Mouse (Mus musculus) stomach, embryonic 16.5 days (tissue): Measurements from ENCODE around the gene Rxra. TPM values are rescaled to one million over a fixed set of nuclear protein-coding genes. Genes with fewer than 3 reads are reported as not detected.
A peak's percentile ranks its signal among the peaks of the same experiment; 100 is the strongest.

Experiments used
- ATAC-seq: fragments of 200-750 bp; cut with Nextera tagmentation; 2 replicates; pipeline ENCODE4 v1.8.0; 2017; ENCODE audit warnings: moderate number of reproducible peaks, moderate TSS enrichment; ENCODE audit not compliant: insufficient read depth, low FRiP score
- H3K27ac ChIP-seq: fragments of 300-500 bp; sonication (generic); 2 replicates; pipeline ENCODE4 v1.5.1; 2014; ENCODE audit warnings: low read length
- H3K27me3 ChIP-seq: fragments of 300-500 bp; sonication (generic); 2 replicates; pipeline ENCODE4 v1.6.1; 2014; ENCODE audit warnings: low read length, control low read depth, mixed read lengths; ENCODE audit not compliant: control insufficient read depth, insufficient read depth
- H3K36me3 ChIP-seq: fragments of 300-500 bp; sonication (generic); 2 replicates; pipeline ENCODE4 v1.6.1; 2014; ENCODE audit warnings: low read length; ENCODE audit not compliant: control insufficient read depth, insufficient read depth
- H3K4me1 ChIP-seq: fragments of 300-500 bp; sonication (generic); 2 replicates; pipeline ENCODE4 v1.6.1; 2014; ENCODE audit warnings: low read length, control low read depth, mixed read lengths; ENCODE audit not compliant: control insufficient read depth, insufficient read depth
- H3K4me2 ChIP-seq: fragments of 300-500 bp; sonication (generic); 2 replicates; pipeline ENCODE4 v1.6.1; 2014; ENCODE audit warnings: low read depth, low read length, mixed read lengths
- H3K4me3 ChIP-seq: fragments of 300-500 bp; sonication (generic); replicated peaks from 2 replicates; pipeline ENCODE4 v1.5.1; 2014; ENCODE audit warnings: mild to moderate bottlenecking, low read length
- H3K9ac ChIP-seq: fragments of 300-500 bp; sonication (generic); 2 replicates; pipeline ENCODE4 v1.6.1; 2014; ENCODE audit warnings: low read length
- H3K9me3 ChIP-seq: fragments of 300-500 bp; sonication (generic); replicated peaks from 2 replicates; pipeline ENCODE4 v1.6.1; 2016; ENCODE audit warnings: low read length, control low read depth; ENCODE audit not compliant: control insufficient read depth
- WGBS: fragments of 180-500 bp; shearing (Covaris S2); extraction: QIAGEN DNeasy Blood & Tissue Kit; methylation state at CpG from one replicate; pipeline ENCODE4 v1.1.7; 2014; 5-methylcytosine and 5-hydroxymethylcytosine counted together
- polyA plus RNA-seq: library from polyadenylated mRNA; unstranded; fragments of >200 nt; fragmentation: Nextera tagmentation; extraction: Ambion mirVana; gene quantifications from 2 replicates; pipeline ENCODE4 v1.2.1, GENCODE M21; 2015

Rxra gene
- 11.9 and 12.4 TPM in 2 replicates for polyA plus RNA-seq

GRCm38 (mm10) chr2:27676106-27676477 is at the start of gene Rxra:
TSS of gene Rxra (plus strand) at chr2:27676440.
- WGBS, result 3% methylated on average over 16 of the region's 16 CpGs
- Histone ChIP-seq H3K27ac (peak within 1 kb of the TSS; percentile 97), H3K27me3 (no peaks in the 10 kb centered on the region), H3K9ac (peak within 1 kb of the TSS; percentile 98), H3K4me2 (peak within 1 kb of the TSS; percentile 91), H3K9me3 (no peaks in the 10 kb centered on the region), H3K4me3 (peak within 1 kb of the TSS; percentile 88), H3K36me3 (no peaks in the 10 kb centered on the region), H3K4me1 (peaks cover 65% of the 10 kb centered on the region)
- ATAC-seq, result peak; percentile 35

- no peaks in the 10 kb centered on the region for H3K27me3 ChIP-seq
- 37% methylated on average over 1 of the region's 1 CpGs for WGBS
- H3K4me2 ChIP-seq, result no peak overlapping the region
- H3K36me3 ChIP-seq, result no peaks in the 10 kb centered on the region
- no peak overlapping the region for H3K4me3 ChIP-seq
- no peak overlapping the region for H3K27ac ChIP-seq
- H3K9me3 ChIP-seq, result no peaks in the 10 kb centered on the region
- H3K9ac ChIP-seq, result no peak overlapping the region
- H3K4me1 ChIP-seq, result no peaks in the 10 kb centered on the region
- peak; percentile 52; the same call in 1 of the 2 replicates for ATAC-seq
Measured at GRCm38 (mm10) chr2:27626604-27627003, 49.6 kb upstream of the Rxra start.

- Histone ChIP-seq H3K36me3 (no peaks in the 10 kb centered on the region), H3K27me3 (no peaks in the 10 kb centered on the region), H3K4me1 (no peaks in the 10 kb centered on the region), H3K9ac (no peak overlapping the region), H3K4me3 (no peak overlapping the region), H3K9me3 (no peaks in the 10 kb centered on the region), H3K27ac (no peak overlapping the region), H3K4me2 (no peak overlapping the region)
- 77% methylated on average over 3 of the region's 3 CpGs for WGBS
- ATAC-seq, result no peak
Measured at GRCm38 (mm10) chr2:27630601-27631285, 45.5 kb upstream of the Rxra start.

- H3K4me3 ChIP-seq, result no peak overlapping the region
- no peak overlapping the region for H3K27ac ChIP-seq
- no peaks in the 10 kb centered on the region for H3K27me3 ChIP-seq
- 78% methylated on average over 2 of the region's 2 CpGs for WGBS
- H3K36me3 ChIP-seq, result no peaks in the 10 kb centered on the region
- no peak overlapping the region for H3K9ac ChIP-seq
- no peaks in the 10 kb centered on the region for H3K4me1 ChIP-seq
- H3K4me2 ChIP-seq, result no peak overlapping the region
- no peaks in the 10 kb centered on the region for H3K9me3 ChIP-seq
- no peak for ATAC-seq
Measured at GRCm38 (mm10) chr2:27633471-27633870, 42.8 kb upstream of the Rxra start.

GRCm38 (mm10) chr2:27634018-27634417 is 42.2 kb upstream of the Rxra start:
- Histone ChIP-seq H3K4me1 (no peaks in the 10 kb centered on the region), H3K27ac (no peak overlapping the region), H3K27me3 (no peaks in the 10 kb centered on the region), H3K9ac (no peak overlapping the region), H3K36me3 (no peaks in the 10 kb centered on the region), H3K4me3 (no peak overlapping the region), H3K4me2 (no peak overlapping the region), H3K9me3 (no peaks in the 10 kb centered on the region)
- WGBS, result 30% methylated on average over 1 of the region's 1 CpGs
- ATAC-seq, result no peak

GRCm38 (mm10) chr2:27635147-27635738 is 41.0 kb upstream of the Rxra start:
- H3K9me3 ChIP-seq, result no peaks in the 10 kb centered on the region
- 76% methylated on average over 13 of the region's 13 CpGs for WGBS
- H3K4me3 ChIP-seq, result no peak overlapping the region
- H3K27ac ChIP-seq, result no peak overlapping the region
- no peaks in the 10 kb centered on the region for H3K4me1 ChIP-seq
- no peak overlapping the region for H3K4me2 ChIP-seq
- H3K36me3 ChIP-seq, result no peaks in the 10 kb centered on the region
- ATAC-seq, result no peak
- H3K27me3 ChIP-seq, result no peaks in the 10 kb centered on the region
- no peak overlapping the region for H3K9ac ChIP-seq

- Histone ChIP-seq H3K4me2 (no peak overlapping the region), H3K4me3 (no peak overlapping the region), H3K9me3 (no peaks in the 10 kb centered on the region), H3K9ac (no peak overlapping the region), H3K4me1 (peaks cover 5% of the 10 kb centered on the region; the same call in 1 of the 2 replicates), H3K27ac (no peak overlapping the region), H3K27me3 (no peaks in the 10 kb centered on the region), H3K36me3 (no peaks in the 10 kb centered on the region)
- ATAC-seq, result no peak
- WGBS, result 21% methylated on average over 1 of the region's 1 CpGs
Measured at GRCm38 (mm10) chr2:27636796-27637195, 39.4 kb upstream of the Rxra start.

- Histone ChIP-seq H3K9me3 (no peaks in the 10 kb centered on the region), H3K27me3 (no peaks in the 10 kb centered on the region), H3K4me1 (peaks cover 5% of the 10 kb centered on the region; the same call in 1 of the 2 replicates), H3K36me3 (no peaks in the 10 kb centered on the region), H3K27ac (no peak overlapping the region), H3K4me2 (no peak overlapping the region), H3K9ac (no peak overlapping the region), H3K4me3 (no peak overlapping the region)
- ATAC-seq, result no peak
- 87% methylated on average over 8 of the region's 8 CpGs for WGBS
Measured at GRCm38 (mm10) chr2:27637281-27637896, 38.9 kb upstream of the Rxra start.

GRCm38 (mm10) chr2:27639631-27640334 is 36.5 kb upstream of the Rxra start:
- Histone ChIP-seq H3K4me3 (no peak overlapping the region), H3K27ac (no peak overlapping the region), H3K4me2 (no peak overlapping the region), H3K4me1 (peaks cover 10% of the 10 kb centered on the region), H3K9ac (no peak overlapping the region), H3K36me3 (no peaks in the 10 kb centered on the region), H3K27me3 (no peaks in the 10 kb centered on the region), H3K9me3 (no peaks in the 10 kb centered on the region)
- no peak for ATAC-seq
- 83% methylated on average over 5 of the region's 5 CpGs for WGBS
